Mouse (Mus musculus) T-helper 1 cell (primary cell): ENCODE measurements at regions not wholly inside any gene's neighbourhood (a gene's known extent, or its start where the extent isn't known, plus 50 kb on each side); places are given as distances from the start of the nearest gene placed in this dataset.

Experiments
- in situ Hi-C: fragments of 300-600 bp; cut with MboI, MseI; formaldehyde crosslinking; loops from one replicate; pipeline ENCODE4 v1.15.1; 2025; ENCODE audit warnings: high pct_unique_total_duplicates

DNA sequence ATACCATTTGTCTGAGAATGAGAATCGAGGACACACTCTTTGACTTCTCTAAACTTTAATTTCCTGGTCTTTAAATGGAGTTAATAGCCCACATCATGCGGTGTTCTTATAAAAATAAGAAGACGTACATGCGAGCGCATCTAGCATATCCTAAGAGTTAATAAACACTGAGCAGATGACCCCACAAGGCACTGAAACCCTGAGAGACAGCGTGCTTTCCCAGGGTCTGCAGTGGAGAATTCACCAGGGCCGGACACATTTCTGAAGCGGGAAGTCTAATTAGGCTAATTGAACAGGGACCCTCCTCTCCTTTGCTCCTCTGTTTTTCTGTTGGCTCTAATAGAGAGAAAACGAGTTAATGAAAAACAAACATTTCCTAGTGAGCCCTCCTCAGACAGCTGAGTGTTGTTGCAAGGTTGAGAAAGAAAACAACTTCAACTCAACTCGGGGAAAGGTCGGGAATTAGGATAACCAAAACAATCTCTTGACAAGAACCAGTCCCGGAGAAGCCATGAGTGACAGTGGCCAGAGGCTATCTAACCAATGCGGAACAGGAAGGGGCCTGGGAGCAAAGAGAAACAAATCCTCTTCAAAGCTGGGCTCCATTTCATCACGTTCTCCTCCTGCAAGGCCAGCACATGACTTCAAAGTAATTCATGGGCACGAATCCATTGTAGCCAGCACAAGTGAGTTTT is 352.2 kb downstream of the Hs3st3b1 start:
- in situ Hi-C loops = no loop called here

DNA sequence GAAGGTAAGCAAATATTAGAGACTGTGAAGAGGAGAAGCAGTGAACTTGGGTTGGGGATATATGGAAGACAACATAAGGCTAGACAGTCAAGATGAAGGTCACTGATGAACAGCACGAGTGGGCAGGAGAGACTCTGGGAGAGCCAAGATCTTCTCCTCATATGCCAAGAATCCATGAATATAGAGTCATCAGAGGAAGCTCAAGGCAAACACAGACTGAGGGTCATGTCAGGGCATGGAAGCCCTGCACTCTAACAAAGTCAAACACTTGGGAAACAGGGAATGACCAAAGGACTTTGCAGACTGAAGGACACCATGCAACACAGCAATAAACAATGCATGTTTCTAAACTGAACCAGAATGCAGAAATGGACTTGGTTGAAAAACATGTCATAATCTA is 351.4 kb downstream of the Hs3st3b1 start:
- in situ Hi-C loops = no loop called here

DNA sequence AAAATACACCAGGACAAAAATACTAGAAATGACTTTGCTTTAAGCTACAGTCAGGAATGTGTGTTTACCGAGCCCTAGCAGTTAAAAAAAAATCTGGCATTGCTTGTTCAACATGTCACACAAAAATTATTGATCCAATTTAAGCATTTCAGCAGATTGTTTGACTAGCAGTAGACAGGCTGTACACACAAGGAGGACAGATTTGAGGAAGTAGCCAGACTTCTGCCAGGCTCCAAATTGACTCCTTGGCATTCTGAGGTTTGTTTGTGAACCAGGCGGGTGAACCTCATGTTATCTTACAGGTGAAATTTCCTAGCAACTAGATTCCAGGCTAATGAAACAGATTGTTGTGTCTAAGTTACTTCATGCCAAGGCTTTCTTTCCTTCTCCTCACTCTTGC is 348.8 kb downstream of the Hs3st3b1 start:
- in situ Hi-C loops = no loop called here

GRCm38 (mm10) chr11:63583321-63583720 is 338.8 kb downstream of the Hs3st3b1 start:
- in situ Hi-C loops = no loop called here

GRCm38 (mm10) chr11:63585216-63585869 is 336.7 kb downstream of the Hs3st3b1 start:
- in situ Hi-C loops = no loop called here

DNA sequence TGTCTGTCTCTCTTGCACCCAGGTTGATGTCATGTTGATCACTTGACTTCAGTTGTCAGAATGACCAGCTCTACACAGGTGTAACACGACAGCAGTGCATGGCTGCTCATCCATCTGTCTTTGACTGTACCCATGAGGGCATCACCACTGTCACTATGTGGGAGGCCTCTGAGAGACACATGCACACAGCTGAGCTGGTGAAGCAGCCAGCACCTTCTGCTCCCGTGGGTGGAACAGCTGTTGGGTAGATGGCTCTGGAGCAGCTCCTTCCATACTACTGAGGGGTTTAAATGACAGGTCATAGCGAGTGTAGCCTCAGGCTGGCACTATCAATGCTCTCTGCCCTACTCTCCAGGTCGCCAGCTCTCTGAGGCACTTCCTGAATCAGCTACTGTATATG is 301.9 kb downstream of the Hs3st3b1 start:
- in situ Hi-C loops = no loop called here

- in situ Hi-C loops = no loop called here
Observed at GRCm38 (mm10) chr11:63630336-63630735, 291.8 kb downstream of the Hs3st3b1 start.

DNA sequence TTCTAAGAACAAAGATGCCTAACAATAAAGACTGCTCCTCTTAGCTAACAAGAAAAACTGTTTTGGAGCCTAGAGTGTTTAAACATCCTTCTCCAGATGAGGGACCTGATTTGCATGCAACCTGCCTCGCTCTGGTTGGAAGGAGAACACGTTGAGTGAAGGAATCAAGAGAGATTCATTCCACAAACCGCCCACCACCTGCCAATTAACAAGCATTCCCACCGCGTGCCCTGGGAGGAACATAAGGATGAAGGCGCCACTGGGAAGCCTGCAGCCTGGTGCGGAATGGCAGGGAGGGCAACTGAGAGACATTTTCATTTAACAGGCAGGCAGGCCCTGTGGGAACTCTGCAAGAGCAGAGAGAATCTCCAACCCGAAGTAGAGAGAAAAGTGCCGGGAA is 265.0 kb downstream of the Hs3st3b1 start:
- in situ Hi-C loops = no loop called here

- in situ Hi-C loops = no loop called here
Observed at GRCm38 (mm10) chr11:63665268-63665934, 256.7 kb downstream of the Hs3st3b1 start.

DNA sequence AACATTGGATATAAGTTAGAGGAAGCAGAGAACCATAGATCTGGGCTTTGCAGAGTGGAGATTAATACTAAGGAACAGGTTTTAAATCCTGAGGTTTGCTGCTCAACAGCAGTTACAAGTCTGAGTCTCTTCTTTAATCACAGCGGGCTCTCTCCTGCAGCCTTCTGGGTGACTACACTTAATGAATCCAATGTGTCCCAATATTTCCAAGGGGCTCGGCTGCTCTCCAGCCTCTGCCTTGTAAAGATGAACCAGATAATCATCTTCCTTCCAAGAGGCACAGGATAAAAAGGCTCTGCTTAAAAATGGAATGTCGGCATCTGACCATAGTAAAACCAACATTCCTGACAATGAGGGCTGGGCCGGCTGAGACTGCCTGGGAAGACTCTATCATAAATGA is 251.6 kb downstream of the Hs3st3b1 start:
- in situ Hi-C loops = no loop called here

- in situ Hi-C loops = no loop called here
Observed at GRCm38 (mm10) chr11:63671816-63672215, 250.3 kb downstream of the Hs3st3b1 start.

- in situ Hi-C loops = no loop called here
Observed at GRCm38 (mm10) chr11:63677921-63678320, 244.2 kb downstream of the Hs3st3b1 start.

DNA sequence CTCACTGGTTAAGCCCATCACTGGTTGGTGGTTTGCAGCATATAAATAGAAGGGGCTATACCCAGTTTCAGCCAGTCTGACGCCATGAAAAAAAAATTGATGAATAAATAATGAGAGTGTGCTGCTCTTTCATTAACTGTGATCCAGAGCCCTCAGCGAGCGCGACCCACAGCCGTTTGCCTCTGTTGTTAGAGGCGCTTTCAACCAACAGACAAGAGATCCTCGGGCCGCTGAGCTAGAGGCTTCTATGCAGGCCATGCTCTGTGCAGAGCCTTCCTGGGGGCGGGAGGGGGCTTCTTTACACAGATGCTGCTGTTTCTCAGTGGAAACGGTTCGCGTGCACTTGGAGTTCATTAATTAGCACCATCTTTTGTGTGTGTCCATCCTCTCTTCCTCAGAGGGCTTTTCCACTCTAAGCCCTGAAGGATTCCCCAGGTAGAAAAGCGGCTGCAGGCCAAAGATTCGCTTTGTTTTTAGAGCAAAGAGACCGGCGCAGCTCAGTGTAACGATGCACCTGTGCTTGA is 243.6 kb downstream of the Hs3st3b1 start:
- in situ Hi-C loops = no loop called here

DNA sequence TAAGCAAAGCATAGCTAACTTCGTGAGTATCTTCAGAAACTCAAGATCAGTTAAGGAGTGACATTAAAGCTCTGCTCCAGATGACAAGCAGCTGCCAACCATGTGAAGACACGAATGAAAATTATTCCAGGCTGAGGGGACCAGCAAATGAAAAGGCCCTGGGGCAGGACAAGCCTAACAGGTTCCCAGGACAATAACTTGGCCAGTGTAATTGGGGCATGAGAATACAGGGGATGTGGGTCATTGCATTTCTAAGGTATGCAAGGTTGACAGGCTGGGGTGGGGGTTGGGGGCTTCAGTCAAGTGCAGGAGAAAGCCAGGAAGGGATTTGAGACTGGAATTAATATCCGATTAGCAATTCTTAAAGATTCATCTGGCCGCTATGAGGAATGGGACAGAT is 242.6 kb downstream of the Hs3st3b1 start:
- in situ Hi-C loops = no loop called here

DNA sequence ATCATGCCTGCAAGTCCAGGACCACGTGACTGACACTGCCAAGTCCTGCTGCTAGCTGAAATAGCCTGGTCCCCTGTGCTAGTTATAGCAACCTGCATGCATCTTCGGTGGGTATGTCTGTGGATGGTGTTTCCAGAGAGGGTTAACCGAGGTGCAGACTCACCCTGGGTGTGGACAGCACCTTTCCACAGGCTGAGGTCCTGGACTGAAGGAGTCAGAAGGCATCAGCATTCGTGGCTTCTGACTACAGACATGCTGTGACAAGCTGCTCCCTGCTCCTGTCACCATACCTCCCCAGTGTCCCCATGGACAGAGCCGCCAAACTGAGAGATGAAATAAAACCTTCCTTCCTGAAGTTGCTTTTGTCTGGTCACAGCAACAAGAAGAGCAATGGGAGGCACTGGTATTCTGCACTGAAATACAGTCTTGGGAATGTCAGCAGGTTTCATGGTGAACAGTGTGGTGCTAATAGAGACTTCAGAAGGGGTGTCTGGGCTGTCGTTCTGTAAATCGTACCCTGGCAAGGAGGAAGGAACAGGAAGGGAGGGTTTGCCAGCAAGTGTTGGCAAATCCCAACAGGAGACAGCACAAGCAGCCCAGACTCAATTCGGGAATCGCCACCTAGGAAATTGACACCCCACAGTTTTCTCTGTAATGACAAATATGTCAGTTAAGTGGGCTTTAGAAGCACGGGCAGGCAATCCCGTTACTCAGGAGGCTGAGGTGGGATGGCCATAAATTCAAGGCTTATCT is 237.7 kb downstream of the Hs3st3b1 start:
- in situ Hi-C loops = no loop called here

DNA sequence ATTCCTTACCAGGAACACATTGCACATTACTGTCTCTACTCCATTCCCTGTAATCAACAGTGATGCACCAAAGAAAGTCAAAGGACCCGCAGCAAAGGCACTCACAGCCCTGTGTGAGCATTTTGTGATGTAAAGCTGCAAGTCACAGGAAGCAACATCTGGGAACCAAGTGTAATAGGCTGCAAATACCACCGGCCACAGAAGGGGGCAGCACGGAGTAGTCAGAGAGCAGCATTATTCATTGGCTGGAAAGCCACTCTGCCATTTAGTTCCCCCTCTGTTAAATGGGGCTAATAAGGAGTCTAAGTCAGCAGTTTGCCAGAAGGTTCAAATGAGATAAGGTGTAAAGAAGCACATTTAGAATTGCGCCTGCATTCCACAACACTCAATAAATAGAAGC is 231.0 kb downstream of the Hs3st3b1 start:
- in situ Hi-C loops = no loop called here

- in situ Hi-C loops = no loop called here
Observed at GRCm38 (mm10) chr11:63704995-63705580, 217.0 kb downstream of the Hs3st3b1 start.

- in situ Hi-C loops = no loop called here
Observed at GRCm38 (mm10) chr11:63706057-63706456, 216.0 kb downstream of the Hs3st3b1 start.

DNA sequence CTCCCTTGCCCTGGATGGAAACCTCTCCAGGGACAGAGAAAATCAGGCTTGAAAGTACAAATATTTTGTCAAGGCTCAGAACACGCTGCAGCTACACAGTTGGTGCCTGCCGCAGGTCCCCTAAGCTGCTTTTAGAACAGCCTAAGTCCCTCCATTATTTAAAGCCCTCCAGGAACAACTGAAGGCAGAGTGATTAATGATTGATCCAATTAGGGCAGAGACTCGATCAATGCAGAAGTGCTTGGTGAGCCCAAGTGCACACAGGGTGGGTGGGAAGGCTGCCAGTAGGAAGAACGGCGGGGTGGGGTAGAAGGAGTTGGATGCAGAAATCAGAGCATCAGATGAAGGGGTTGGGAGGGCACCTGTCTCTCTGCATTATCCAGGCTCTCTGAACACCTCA is 215.0 kb downstream of the Hs3st3b1 start:
- in situ Hi-C loops = no loop called here

- in situ Hi-C loops = no loop called here
Observed at GRCm38 (mm10) chr11:63708412-63708811, 213.7 kb downstream of the Hs3st3b1 start.

DNA sequence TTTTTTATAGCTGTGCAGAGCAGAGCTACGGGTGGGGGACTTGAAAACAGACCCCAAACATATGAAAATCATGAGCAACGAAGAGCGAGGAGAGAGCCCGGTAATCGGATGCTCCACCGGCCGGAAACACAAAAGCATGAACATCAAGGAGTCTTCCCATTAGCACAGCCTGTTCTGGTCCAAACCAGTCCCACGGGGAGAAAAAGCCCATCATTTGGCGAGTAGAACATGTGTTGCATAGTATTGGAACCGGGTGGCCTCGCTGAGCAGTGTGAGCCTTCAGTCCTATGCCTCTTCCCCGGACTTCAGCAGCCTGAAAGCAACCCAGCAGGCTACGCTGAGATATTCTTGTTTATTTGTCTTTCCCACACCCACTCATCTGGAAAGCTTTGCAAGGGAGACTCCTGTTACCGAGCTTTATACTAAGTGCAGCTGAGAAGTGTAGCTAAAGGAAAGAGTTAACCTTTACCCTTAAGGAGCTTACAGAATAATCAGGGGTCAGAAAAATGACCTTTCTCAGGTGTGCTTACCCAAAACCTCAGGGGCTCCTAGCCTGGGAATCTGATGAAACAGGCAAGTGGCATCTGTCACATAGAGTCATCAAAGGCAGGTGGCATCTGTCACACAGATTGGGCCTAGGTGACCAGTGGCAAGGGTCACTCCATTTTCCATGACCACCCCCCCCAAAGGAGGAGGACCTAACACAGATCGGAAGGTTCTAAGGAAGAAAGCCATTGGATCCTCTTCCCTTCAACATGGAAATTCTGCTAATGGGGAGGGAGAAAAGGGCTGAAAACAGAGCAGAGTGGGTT is 209.8 kb downstream of the Hs3st3b1 start:
- in situ Hi-C loops = no loop called here
